Mouse (Mus musculus) A20 (cell line): Measurements from ENCODE around the gene Hepacam2.
"Not testable (repeated sequence)": the region's sequence is repeated elsewhere in the genome, so short reads cannot be mapped to it uniquely, and the experiment has no call there.

ENCODE experiments used
- DNase-seq: peaks from one replicate; pipeline ENCODE4 v3.0.0-alpha.2; 2011; ENCODE audit warnings: low read depth, low spot score

Hepacam2 gene

DNA sequence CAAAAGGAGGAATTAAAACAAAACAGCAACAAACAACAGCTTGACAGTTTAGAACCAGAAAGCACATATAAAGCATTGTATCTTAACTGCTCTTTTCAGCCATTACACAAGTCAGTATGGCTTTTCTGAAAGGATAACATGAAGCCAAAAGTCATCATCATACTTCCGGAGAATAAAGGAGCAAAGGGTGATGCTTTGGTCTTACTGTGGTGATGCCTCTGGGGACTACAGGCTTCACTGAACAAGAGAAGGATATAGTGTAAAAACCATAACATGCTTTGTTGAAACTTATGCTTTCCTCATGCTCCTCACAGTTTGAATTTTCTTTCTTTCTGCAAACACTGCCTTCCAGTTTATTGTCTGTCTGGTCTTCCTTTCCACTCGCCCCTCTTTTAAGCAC is 34.5 kb downstream of the Hepacam2 start:
- DNase-seq: peak; percentile 52

DNA sequence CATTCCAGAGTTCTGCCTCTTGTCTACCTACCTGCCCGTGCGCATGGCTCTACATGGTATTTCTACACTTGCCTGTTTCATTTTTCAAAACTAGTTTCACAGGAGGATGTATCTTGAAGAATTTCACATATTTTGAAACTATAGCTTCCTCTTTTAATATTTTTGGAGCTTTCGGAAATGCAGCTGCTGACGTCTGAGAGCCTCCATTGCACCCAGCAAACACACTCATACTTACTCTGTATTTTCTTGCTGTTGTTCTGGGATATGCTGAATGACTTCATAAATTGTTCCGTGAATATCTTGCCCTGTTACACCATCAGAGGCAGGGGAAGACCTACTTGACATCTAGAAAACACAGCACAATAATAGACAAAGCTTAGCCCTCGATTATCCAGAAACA is 35.1 kb downstream of the Hepacam2 start:
- DNase-seq: peak; percentile 74

DNA sequence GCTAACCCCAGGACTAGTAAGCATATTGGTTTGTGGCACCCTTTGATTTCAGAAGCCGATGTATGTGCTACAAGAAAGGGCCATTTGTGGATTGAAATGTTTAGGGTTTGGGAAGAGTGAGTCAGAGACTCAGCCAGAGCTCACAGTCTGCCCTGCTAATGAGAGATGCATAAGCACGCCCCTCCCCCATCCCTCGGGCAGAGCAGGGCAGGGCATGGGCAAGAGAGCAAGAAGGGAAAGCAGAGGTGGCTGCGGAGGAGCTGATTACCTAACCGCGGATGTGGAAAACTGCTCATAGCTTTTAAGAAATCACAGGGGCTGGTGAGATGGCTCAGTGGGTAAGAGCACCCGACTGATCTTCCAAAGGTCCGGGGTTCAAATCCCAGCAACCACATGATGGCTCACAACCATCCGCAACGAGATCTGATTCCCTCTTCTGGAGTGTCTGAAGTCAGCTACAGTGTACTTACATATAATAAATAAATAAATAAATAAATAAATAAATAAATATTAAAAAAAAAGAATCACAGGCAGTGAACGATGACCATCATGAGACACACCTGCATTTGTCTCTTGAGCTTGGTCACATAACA is 42.1 kb downstream of the Hepacam2 start:
- peak; percentile 72 for DNase-seq

DNA sequence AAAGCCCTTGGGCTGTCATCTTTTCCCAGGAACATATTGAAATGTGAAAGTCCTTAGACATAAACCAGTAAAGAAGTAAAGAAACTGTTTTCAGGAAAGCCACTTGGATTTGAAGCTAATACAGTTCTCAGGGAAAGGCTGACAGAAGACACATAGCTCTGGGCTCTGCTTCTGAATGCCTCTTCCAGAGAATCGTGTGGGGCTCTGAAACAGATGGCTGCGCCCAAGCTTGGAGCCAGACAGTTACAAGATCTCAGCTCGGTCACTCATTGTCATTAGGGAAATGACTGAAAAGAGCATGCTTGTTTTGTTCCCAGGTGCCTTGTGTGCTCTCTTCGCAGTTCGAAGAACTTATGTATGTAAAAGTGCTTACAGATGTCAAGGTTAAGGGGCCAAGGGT is 43.7 kb downstream of the Hepacam2 start:
- no peak for DNase-seq

DNA sequence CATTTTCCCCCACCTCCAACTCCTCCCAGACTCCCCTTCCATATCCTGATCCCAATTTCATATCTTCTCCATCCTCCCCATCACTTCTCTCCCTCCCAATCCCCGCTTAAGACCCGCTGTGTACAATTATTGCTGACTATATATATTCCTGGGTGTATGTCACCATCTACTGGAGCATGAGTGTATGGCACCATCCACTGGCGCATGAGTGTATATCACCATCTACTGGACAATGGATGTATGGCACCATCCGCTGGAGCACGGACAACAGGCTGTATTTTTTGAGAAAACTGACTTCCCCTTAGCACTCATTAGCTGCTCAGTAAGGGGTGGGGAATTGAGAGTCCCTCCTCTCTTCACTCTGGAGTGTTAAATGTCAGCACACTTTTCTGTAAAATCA is 50.7 kb downstream of the Hepacam2 start:
- peak; percentile 91 for DNase-seq

DNA sequence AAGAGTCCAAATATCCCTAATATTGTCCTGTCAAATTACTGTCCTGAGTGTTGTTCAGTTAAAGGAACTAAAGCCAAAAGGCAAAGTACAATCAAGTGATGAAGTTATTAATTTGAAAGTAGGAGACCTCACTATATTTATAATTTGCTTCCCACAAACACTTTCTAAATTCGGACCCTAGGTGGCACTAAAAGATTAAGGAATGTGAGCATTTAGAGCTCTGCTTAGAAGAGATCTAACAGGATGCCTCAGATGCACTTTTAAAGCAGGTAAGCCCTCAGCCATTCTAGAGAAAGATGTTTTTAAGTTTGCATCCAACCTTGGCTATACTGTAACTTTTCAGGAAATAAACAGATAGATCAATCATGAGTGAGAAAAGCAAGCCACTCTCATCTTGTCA is 54.2 kb downstream of the Hepacam2 start:
- no peak for DNase-seq

DNA sequence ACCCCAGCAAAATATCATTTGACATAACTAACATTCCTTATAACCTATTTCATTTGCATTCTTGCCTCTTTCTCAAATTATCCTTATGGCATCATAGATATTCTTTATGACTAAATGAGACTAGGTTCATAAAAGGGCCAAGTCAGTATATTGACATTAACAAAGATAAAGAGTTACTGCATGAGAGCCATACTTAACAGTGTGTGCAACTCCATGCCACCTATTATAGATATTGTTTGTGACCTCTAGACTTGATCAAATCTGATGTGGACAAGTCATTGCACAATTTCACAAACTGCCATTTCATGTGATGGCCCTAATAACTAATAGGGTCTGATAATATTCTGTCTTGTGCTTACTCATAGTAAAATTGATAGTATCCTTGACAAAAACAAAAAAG is 62.0 kb downstream of the Hepacam2 start:
- DNase-seq: no peak

DNA sequence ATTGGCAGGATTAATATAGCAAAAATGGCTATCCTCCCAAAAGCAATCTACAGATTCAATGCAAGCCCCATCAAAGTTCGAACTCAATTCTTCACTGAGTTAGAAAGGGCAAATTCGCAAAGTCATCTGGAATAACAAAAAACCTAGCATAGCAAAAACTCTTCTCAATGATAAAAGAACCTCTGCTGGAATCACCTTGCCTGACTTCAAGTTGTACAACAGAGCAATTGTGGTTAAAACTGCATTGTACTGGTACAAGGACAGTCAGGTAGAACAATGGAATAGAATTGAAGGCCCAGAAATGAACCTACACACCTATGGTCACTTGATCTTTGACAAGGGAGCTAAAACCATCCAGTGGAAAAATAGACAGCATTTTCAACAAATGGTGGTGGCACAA is 67.1 kb downstream of the Hepacam2 start:
- DNase-seq: not testable (repeated sequence)

DNA sequence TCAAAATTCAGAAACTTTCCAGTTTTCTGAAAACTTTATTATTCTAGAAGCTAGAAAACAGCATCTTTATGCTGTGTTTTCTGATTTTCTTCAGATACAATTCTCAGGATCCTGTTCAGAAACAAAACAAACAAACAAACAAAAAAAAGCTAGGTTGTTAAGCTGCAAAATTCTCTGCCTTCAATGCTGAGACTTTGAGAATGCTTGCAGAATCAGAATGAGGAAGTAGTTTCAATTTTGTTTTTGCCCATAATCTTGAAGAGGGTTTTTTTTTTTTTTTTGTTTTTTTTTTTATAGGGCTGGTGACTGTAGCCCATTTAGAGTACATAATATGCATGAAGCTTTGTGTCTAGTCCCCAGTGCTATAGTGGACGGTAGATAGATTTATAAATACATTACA is 71.1 kb downstream of the Hepacam2 start:
- peak; percentile 70 for DNase-seq

DNA sequence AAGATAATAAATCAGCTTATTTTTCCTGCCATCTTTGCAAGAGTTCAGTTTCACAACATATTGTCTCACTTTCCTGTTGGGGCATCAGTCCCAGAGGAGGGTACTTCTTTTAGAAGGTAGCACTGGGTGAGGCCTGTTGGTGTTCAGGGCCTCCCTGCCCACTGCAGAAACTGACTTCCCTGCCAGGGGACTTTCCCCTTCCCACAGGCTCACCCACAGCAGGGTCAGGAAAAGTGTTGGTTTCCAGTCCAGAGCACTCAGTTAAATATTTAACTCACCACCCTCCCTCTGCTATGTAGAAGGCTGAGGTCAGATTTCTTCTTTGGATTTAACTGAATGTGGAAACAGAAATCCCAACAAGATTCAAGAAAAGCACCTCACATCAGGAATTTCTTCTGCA is 72.8 kb downstream of the Hepacam2 start:
- DNase-seq: not testable (repeated sequence)

DNA sequence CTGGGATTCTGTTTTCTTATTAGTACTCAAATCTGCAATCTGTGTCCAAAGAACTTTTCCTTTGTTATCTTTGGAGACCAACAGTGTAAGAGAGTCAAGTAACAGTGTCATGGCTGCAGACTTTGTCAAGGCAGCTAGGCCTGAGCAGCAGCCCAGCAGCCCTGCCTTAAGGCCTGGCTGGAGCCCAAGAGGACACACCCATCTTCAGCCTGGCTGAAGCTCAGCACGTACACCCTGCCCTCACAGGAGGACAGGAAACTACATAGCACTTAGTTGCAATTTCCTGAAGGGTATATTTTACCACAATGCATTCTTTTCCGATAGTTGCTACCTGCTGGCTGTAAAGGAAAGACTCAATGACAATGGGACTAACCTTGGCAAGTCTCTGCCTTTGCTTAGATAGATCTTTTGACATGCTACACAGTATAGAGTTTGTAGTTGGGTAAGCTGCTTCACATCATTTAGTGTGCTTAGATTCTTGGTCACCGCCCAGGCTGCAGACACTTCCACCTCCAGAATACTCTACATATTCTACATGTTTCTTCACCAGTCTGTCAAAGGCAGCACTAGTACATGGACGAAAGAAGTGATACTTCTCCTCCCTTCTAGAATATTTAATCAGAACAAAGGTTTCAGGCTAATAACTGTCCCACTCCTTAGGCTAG is 73.4 kb downstream of the Hepacam2 start:
- DNase-seq: not testable (repeated sequence)
